Mouse (Mus musculus): ENCODE data around the gene Rpsa.

Gene Rpsa

DNA sequence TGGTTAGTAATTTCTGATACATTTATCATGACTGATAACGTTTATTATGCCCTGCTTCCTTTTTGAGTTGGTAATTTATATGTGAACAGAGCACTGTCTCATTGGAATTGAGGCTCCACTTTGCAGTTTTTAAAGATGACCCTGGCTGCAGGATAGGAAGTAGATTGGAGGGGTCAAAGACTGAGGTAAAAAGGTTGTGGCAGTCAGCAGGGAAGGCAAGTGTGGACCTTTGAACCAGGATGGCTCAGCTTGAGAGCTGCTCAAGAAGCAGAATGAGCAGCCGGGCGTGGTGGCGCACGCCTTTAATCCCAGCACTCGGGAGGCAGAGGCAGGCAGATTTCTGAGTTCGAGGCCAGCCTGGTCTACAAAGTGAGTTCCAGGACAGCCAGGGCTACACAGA lies 14.0 kb upstream of the Rpsa start:
- DNase-seq (ENCODE audit: low spot score in 2 of 2): no peak

GRCm38 (mm10) chr9:120114051-120114788 lies 13.3 kb upstream of the Rpsa start:
- DNase-seq (ENCODE audit: low spot score in 2 of 2): no peak

GRCm38 (mm10) chr9:120114789-120115151 lies 12.7 kb upstream of the Rpsa start:
- no peak for DNase-seq (ENCODE audit: low spot score in 2 of 2)

DNA sequence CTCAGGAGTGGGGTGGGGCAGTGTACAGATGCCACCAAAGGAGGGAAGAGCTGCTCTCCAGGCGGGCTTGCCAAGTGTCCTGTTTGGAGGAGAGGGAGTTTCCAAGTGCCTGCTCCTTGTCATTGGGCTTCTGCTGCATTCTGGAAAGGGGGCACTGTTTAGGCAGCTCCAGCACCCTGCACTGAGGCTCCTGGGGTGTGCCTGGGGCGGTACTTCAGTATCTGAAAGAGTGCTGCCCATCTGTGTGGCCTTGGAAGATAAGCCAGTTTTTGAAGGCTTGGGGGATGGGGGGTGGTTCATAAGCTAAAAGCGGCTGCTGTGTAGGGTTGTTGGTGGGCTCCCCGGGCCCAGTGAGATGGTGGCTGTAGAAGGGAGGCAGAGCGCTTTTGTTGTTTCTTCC lies 11.9 kb upstream of the Rpsa start:
- DNase-seq (ENCODE audit: low spot score in 2 of 2): no peak

DNA sequence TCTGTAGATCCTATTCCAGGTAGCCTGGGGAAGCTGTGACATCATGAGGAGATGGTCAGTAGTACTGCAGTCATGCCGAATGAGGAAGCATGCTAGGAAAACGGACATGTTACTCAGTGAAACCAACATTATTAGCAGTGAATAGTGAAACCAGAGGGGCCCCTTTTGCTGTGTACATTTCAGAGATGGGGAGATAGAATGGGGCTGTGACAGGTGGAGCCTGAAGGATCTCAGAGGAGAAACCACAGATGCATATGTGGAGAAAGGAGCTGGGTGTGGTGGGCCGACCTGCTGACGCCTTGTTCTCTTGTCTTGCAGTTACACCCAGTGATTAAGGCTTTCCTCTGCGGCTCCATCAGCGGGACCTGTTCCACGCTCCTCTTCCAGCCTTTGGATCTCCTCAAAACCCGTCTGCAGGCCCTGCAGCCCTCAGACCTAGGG lies 11.3 kb upstream of the Rpsa start:
- no peak for DNase-seq (ENCODE audit: low spot score in 2 of 2)

- DNase-seq (ENCODE audit: low spot score in 2 of 2): no peak
Observed at GRCm38 (mm10) chr9:120118212-120118611, 9.3 kb upstream of the Rpsa start.

DNA sequence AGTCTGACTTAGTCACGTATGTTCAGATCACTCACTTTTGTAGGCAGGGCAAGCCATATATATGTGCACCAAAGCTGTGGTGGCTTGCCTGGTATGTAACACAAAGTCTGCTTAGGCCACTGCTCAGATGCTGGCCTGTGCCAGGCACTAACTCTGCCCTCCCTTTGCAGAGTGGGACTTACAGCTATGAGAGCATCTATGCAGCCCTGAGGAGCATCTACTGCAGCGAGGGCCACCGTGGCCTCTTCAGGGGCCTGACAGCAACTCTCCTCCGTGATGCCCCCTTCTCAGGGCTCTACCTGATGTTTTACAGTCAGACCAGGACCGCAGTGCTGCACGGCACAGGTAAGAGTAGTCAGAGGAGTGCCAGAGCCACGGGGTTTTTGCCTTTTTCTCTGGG lies 7.0 kb upstream of the Rpsa start:
- no peak for DNase-seq (ENCODE audit: low spot score in 2 of 2)

GRCm38 (mm10) chr9:120126868-120127267 lies 621 bp upstream of the Rpsa start:
- no peak for DNase-seq (ENCODE audit: low spot score in 2 of 2)

- DNase-seq (ENCODE audit: low spot score in 2 of 2): no peak
Observed at GRCm38 (mm10) chr9:120129276-120129675, 1.8 kb downstream of the Rpsa start.

DNA sequence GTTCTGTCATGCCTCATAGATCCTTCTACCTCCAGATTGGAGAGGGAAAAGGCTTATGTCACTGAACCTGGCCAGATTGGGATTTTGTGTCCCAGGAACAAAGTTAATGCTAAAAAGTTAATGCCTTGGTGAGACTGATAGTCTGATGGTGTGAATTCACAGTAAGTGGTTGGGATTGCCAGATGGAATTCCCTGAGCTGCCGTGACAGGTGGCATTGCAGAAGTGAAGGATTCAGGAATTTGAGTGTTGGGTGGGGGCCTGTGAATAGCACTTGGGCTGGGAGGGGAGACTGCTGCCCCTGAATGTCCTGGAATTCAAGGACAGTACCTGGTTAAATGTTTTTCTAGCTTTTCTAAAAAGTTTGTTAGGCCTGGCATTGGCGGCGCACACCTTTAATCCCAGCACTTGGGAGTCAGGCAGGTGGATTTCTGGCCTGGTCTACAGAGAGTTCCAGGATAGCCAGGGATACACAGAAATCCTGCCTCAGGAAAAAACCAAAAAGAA lies 4.3 kb downstream of the Rpsa start:
- DNase-seq (ENCODE audit: low spot score in 2 of 2): no peak

- DNase-seq (ENCODE audit: low spot score in 2 of 2): no peak
Observed at GRCm38 (mm10) chr9:120132980-120133754, 5.7 kb downstream of the Rpsa start.

DNA sequence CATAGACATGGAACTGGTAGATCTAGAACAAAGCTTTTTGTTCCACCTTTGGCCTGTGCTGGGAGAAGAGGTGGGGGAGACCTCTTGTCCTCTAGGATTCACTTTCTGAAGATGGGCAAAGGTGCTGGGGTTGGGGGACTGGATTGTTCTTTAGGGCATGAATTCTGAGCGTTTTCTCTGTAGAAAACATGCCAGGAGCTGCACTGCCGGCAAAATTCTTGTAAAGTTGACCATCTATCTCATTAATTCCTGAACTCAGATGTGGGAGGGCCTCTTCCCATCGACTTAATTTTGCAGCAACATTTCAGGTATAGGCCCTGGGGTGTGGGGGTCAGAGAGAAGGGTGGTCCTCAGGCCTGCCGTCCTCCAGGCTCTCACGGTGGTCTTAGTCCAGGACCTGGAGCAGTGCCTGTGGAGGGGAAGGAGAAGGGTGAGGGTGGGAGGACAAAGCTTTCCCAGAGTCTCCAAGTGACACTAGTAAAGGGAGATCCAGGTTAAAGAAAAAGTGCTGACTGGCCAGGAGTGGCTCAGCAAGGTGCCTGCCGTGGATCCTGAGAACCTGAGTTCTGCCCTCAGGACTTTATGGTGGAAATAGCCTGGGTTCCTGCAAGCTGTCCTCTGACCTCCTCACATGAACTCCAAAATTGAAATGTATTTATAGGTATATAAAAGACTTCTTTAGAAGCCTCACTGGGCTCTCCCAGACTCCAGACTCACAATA lies 6.4 kb downstream of the Rpsa start:
- no peak for DNase-seq (ENCODE audit: low spot score in 2 of 2)

- DNase-seq (ENCODE audit: low spot score in 2 of 2): no peak
Observed at GRCm38 (mm10) chr9:120134529-120135160, 7.2 kb downstream of the Rpsa start.

- no peak for DNase-seq (ENCODE audit: low spot score in 2 of 2)
Observed at GRCm38 (mm10) chr9:120135454-120135853, 8.0 kb downstream of the Rpsa start.

DNA sequence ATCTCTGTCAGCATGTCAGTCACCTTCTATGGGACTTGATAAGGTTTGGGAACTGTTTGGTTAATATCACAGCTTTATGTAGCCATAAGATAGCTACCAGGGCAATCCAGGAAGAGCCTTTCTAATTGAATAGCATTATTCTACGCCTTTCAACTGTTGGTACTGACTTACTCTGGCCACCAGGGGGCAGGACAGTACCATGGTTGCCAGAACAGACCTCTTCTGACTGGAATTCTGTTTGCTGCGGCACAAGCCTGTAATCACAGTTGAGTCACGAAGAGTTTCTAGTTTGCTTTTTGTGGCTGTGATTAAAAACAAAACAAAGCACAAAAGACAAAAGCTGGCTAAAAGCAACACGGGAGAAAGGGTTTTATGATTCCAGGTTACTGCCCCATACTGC lies 13.2 kb downstream of the Rpsa start:
- peak; percentile 46 to 80 for DNase-seq (ENCODE audit: low spot score in 2 of 2)

DNA sequence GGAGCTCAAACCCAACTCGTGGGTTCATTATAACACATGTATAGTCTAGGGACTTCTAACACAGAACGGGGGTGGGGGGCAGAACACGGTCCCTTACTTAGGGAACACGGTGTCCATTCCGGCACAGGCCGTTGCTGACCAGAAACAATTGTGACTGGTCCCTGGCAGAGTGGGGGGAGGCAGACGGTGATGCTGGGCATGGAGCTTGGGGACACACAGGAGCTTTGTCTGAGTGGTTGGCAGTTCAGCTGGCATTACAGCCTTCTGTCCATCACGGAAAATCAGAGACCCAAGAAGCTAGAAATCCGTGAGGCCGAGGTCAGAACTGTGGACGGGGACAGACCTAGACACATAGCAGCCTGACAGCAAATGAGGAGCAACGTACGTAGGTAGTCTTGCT lies 17.0 kb downstream of the Rpsa start:
- no peak for DNase-seq (ENCODE audit: low spot score in 2 of 2)

DNA sequence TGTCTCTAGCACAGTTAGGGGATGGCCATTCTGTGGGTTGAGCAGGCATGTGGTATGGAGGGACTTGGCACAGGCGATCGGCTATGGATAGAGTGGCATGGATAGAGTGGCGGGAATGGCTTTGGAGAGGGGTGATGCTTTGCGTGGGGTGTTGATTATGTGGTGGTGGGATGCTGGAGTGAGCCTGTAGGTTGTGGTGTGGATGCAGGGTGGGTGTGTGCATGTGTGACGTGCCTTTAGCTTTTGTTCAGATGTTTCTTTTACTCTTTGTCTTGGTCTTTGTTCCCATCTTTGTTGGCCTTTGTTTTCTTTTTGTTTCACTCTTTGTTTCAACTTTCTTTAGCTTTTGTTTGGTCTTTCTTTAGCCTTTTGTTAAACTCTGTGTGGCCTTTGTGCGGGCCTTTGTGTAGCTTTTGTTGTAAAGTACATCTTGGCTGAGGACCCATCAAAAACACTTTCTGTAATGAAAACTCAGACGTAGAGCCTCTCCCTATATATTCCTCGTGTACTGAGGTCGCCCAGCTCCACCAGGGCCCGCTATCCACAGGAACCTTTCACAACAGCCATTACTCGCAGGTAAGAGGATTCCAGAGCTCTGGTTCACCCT lies 21.8 kb downstream of the Rpsa start, which contains the start of gene Mobp:
Gene Mobp, plus strand, starts transcription at position 486 of the 607 bp plus-strand sequence.
- DNase-seq (ENCODE audit: low spot score in 2 of 2): no peak

DNA sequence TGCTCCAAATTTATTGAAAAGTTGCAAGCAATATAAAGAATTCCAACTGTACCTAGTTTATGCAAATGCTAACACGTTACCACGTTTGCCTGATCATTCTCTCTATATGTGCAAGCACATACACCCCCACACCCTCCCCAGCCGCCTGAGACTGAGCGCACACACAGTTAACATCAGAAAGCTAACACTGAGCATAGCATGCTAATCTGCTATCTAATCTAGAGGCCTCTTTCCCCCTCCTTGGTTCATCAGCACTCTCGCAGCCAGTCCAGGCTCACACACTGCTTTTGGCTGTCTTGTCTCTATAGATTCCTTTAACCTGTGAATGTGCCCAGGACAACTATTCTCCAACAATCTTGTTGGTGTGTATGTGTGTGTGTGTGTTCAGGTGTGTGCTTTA lies 23.7 kb downstream of the Rpsa start:
- DNase-seq (ENCODE audit: low spot score in 2 of 2): no peak

GRCm38 (mm10) chr9:120151906-120152399 lies 24.5 kb downstream of the Rpsa start:
- DNase-seq (ENCODE audit: low spot score in 2 of 2): no peak

- DNase-seq (ENCODE audit: low spot score in 2 of 2): no peak
Observed at GRCm38 (mm10) chr9:120158047-120158446, 30.6 kb downstream of the Rpsa start.

DNA sequence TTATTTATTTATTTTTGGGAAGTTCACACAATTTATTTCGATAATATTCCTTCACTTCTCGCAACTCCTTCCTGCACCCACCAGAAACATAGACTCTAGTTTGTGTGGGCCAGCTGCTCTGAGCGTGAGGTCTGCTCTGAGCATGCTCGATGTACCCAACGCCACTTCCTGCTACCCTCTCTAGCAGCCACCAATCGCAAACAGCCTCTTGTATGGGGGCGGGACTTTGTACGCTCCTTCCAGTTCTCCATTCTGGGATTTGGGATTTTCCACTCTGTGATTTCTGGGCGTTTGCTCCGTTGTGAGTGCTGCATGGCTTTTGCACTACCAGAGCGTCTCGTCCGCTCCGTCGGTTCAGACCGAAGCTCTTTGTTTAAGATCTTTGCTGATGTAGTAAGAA lies 36.4 kb downstream of the Rpsa start:
- DNase-seq (ENCODE audit: low spot score in 2 of 2): no peak

Measured in frontal cortex, postnatal 14 days (tissue).